Mouse (Mus musculus) midbrain, embryonic 14.5 days (tissue): ENCODE data around the gene B2m. TPM values are rescaled to one million over a fixed set of nuclear protein-coding genes. Genes with fewer than 3 reads are reported as not detected.

ENCODE experiments used
- ATAC-seq: fragments of 200-750 bp; cut with Nextera tagmentation; 2 replicates; pipeline ENCODE4 v1.8.0; 2017; ENCODE audit warnings: moderate number of reproducible peaks, moderate library complexity; ENCODE audit not compliant: low FRiP score, low TSS enrichment
- DNase-seq: peaks from one replicate; pipeline ENCODE4 v3.0.0-alpha.2; 2015
- H3K27ac ChIP-seq: fragments of 300-500 bp; sonication (generic); replicated peaks from 2 replicates; pipeline ENCODE4 v1.5.1; 2014; ENCODE audit warnings: mild to moderate bottlenecking, low read depth, low read length, moderate library complexity
- H3K27me3 ChIP-seq: fragments of 300-500 bp; sonication (generic); 2 replicates; pipeline ENCODE4 v1.6.1; 2014; ENCODE audit warnings: low read length, control low read depth, mixed read lengths; ENCODE audit not compliant: control insufficient read depth, insufficient read depth
- H3K36me3 ChIP-seq: fragments of 300-500 bp; sonication (generic); 2 replicates; pipeline ENCODE4 v1.6.1; 2014; ENCODE audit warnings: low read length, control low read depth; ENCODE audit not compliant: control insufficient read depth, insufficient read depth
- H3K4me1 ChIP-seq: fragments of 300-500 bp; sonication (generic); 2 replicates; pipeline ENCODE4 v1.6.1; 2014; ENCODE audit warnings: mild to moderate bottlenecking, antibody characterized with exemption, low read length, control low read depth; ENCODE audit not compliant: control insufficient read depth, insufficient read depth
- H3K4me2 ChIP-seq: fragments of 300-500 bp; sonication (generic); 2 replicates; pipeline ENCODE4 v1.6.1; 2014; ENCODE audit warnings: mild to moderate bottlenecking, low read length, moderate library complexity
- H3K4me3 ChIP-seq: fragments of 300-500 bp; sonication (generic); replicated peaks from 2 replicates; pipeline ENCODE4 v1.5.1; 2014; ENCODE audit warnings: low read depth, low read length
- H3K9ac ChIP-seq: fragments of 300-500 bp; sonication (generic); replicated peaks from 2 replicates; pipeline ENCODE4 v1.6.1; 2014; ENCODE audit warnings: mild to moderate bottlenecking, low read length, moderate library complexity
- H3K9me3 ChIP-seq: fragments of 300-500 bp; sonication (generic); 2 replicates; pipeline ENCODE4 v1.6.1; 2016; ENCODE audit warnings: low read length, control low read depth, mixed read lengths; ENCODE audit not compliant: control insufficient read depth
- WGBS: fragments of 180-500 bp; shearing (Covaris S2); extraction: QIAGEN DNeasy Blood & Tissue Kit; methylation state at CpG from one replicate; pipeline ENCODE4 v1.1.7; 2014; 5-methylcytosine and 5-hydroxymethylcytosine counted together
- polyA plus RNA-seq: library from polyadenylated mRNA; unstranded; fragments of >200 nt; fragmentation: Nextera tagmentation; extraction: Ambion mirVana; gene quantifications from 2 replicates; pipeline ENCODE4 v1.2.1, GENCODE M21; 2014

Gene B2m
- polyA plus RNA-seq, 1 experiment from 2014 or later = 114 TPM

DNA sequence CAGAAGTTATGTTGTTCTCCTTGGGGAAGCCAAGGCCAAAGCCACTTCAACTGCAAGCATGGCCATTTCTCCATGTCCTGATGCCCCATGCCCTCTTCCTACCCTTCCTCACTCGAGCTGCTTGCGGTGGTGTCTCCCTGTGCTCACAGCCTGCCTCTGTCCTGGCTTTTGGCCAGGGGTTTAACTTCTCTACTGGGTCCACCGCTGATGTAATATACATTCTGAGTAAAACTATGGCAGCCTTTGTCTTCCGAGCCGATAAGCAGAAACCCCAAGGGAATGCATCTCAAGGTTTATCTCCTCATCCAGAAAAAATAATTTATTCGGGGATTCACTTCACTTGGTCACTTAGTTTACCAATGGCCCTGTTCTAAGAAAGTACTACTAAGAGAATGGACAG lies 799 bp upstream of the B2m start:
- H3K9ac ChIP-seq = no peak overlapping the region
- 65% methylated on average over 6 of the region's 6 CpGs for WGBS
- no peaks in the 10 kb centered on the region for H3K9me3 ChIP-seq
- ATAC-seq (no peak), DNase-seq (peak; percentile 12)
- 0 out of 2 replicates have a peak, but pooled peaks cover 5% of the 10 kb centered on the region for H3K4me1 ChIP-seq
- no peak overlapping the region for H3K4me2 ChIP-seq
- H3K36me3 ChIP-seq = no peaks in the 10 kb centered on the region
- H3K27me3 ChIP-seq = no peaks in the 10 kb centered on the region
- no peak overlapping the region for H3K27ac ChIP-seq
- no peak overlapping the region for H3K4me3 ChIP-seq

DNA sequence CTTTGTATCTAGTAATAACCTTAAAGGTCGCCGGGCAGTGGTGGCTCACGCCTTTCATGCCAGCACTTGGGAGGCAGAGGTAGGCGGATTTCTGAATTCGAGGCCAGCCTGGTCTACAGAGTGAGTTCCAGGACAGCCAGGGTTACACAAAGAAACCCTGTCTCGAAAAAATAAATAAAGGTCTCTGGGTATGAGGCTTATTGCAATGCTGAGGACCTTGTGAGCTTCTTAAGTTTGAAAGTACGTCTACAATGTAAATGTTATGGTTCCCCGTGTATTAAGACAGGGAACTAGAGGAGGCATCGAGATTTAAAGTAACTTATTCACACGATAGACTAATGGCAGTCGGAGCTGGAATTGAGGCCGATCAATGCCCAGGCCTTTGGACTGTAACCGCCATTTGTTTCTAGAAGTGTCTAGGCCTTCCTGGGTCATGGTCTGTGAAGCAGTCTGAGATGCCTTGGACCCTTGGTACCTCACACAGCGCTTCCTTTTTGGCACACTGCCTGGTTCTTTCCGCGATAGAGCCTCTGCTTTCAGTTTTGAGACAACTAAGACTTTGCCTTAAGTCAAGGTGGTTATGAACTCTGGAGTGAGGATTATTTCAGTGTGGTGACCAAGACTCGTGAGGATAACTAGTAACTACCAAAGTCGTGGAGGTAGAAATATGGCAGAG lies 894 bp downstream of the B2m start:
- 35% methylated on average over 18 of the region's 18 CpGs for WGBS
- ATAC-seq = no peak
- DNase-seq = peak; percentile 35
- Histone ChIP-seq H3K4me2 (peak overlapping the region; percentile 95), H3K9ac (peak overlapping the region; percentile 63), H3K9me3 (no peaks in the 10 kb centered on the region), H3K27ac (no peak overlapping the region), H3K27me3 (no peaks in the 10 kb centered on the region), H3K4me1 (0 out of 2 replicates have a peak, but pooled peaks cover 5% of the 10 kb centered on the region), H3K4me3 (peak overlapping the region; percentile 62), H3K36me3 (no peaks in the 10 kb centered on the region)

DNA sequence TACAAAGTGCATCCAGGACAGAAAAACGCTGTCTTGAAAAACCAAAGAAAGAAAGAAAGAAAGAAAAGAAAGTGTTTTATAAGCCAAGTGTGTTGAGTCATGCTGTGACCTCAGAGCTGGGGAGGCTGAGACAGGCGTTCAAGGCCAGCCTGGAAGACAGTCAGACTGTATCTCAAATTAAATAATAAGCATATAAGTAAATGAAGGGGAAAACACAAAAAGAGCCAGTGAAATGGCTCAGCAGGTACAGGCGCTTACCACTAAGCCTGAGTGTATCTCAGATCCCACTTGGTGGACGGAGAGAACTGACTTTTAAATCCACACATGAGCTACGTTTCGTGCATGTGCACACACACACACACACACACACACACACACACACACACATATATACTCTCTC lies 1.8 kb downstream of the B2m start:
- Histone ChIP-seq H3K9ac (no peak overlapping the region), H3K4me2 (no peak overlapping the region), H3K9me3 (no peaks in the 10 kb centered on the region), H3K4me1 (0 out of 2 replicates have a peak, but pooled peaks cover 5% of the 10 kb centered on the region), H3K4me3 (no peak overlapping the region), H3K36me3 (no peaks in the 10 kb centered on the region), H3K27ac (no peak overlapping the region), H3K27me3 (no peaks in the 10 kb centered on the region)
- DNase-seq = no peak
- ATAC-seq = no peak
- WGBS = 95% methylated on average over 6 of the region's 6 CpGs

- WGBS = 89% methylated on average over 3 of the region's 3 CpGs
- Histone ChIP-seq H3K27ac (no peak overlapping the region), H3K4me2 (no peak overlapping the region), H3K9ac (no peak overlapping the region), H3K4me3 (no peak overlapping the region), H3K36me3 (no peaks in the 10 kb centered on the region), H3K4me1 (0 out of 2 replicates have a peak, but pooled peaks cover 5% of the 10 kb centered on the region), H3K9me3 (no peaks in the 10 kb centered on the region), H3K27me3 (no peaks in the 10 kb centered on the region)
- ATAC-seq (no peak), DNase-seq (no peak)
Observed at GRCm38 (mm10) chr2:122149716-122150115, 2.2 kb downstream of the B2m start.

- Histone ChIP-seq H3K9me3 (no peaks in the 10 kb centered on the region), H3K27ac (no peak overlapping the region), H3K36me3 (no peaks in the 10 kb centered on the region), H3K4me2 (no peak overlapping the region), H3K4me1 (0 out of 2 replicates have a peak, but pooled peaks cover 5% of the 10 kb centered on the region), H3K27me3 (no peaks in the 10 kb centered on the region), H3K9ac (no peak overlapping the region), H3K4me3 (no peak overlapping the region)
- ATAC-seq (no peak), DNase-seq (no peak)
- 97% methylated on average over 1 of the region's 1 CpGs for WGBS
Observed at GRCm38 (mm10) chr2:122151221-122151620, 3.7 kb downstream of the B2m start.

- DNase-seq = no peak
- Histone ChIP-seq H3K4me2 (no peak overlapping the region), H3K27me3 (no peaks in the 10 kb centered on the region), H3K4me1 (no peaks in the 10 kb centered on the region), H3K9me3 (no peaks in the 10 kb centered on the region), H3K4me3 (no peak overlapping the region), H3K36me3 (no peaks in the 10 kb centered on the region), H3K27ac (no peak overlapping the region), H3K9ac (no peak overlapping the region)
- no peak for ATAC-seq
- WGBS = 88% methylated on average over 3 of the region's 3 CpGs
Observed at GRCm38 (mm10) chr2:122152850-122153249, 5.4 kb downstream of the B2m start.

GRCm38 (mm10) chr2:122153681-122154365 lies 6.3 kb downstream of the B2m start:
- DNase-seq (no peak), ATAC-seq (no peak)
- H3K27ac ChIP-seq = no peak overlapping the region
- H3K9me3 ChIP-seq = no peaks in the 10 kb centered on the region
- no peaks in the 10 kb centered on the region for H3K27me3 ChIP-seq
- no peaks in the 10 kb centered on the region for H3K4me1 ChIP-seq
- H3K9ac ChIP-seq = no peak overlapping the region
- no peak overlapping the region for H3K4me3 ChIP-seq
- WGBS = 86% methylated on average over 6 of the region's 7 CpGs
- no peak overlapping the region for H3K4me2 ChIP-seq
- H3K36me3 ChIP-seq = no peaks in the 10 kb centered on the region

- Histone ChIP-seq H3K9me3 (no peaks in the 10 kb centered on the region), H3K27ac (no peak overlapping the region), H3K4me1 (no peaks in the 10 kb centered on the region), H3K9ac (no peak overlapping the region), H3K27me3 (no peaks in the 10 kb centered on the region), H3K36me3 (no peaks in the 10 kb centered on the region), H3K4me2 (no peak overlapping the region), H3K4me3 (no peak overlapping the region)
- 86% methylated on average over 2 of the region's 2 CpGs for WGBS
- DNase-seq (no peak), ATAC-seq (no peak)
Observed at GRCm38 (mm10) chr2:122154479-122154878, 7.0 kb downstream of the B2m start.

DNA sequence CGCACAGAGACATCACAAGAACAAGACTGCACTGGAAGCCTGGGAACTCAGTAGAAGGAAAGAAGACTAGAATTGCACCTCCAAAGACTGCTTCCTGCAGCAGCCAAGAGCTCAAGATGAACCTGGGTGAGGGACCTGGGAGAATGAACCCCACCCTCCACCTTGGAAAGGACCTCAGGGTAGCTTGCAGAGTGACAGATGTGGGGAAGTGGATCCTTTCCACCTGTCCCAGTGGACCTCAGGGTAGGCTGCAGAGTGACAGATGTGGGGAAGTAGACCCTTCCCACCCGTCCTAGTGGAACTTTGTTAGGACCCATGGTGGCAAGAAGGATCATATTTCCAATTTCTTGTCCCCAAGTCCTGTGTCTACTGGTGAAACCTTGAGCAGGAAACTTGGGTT lies 7.8 kb downstream of the B2m start:
- no peak for DNase-seq
- Histone ChIP-seq H3K9me3 (no peaks in the 10 kb centered on the region), H3K9ac (no peak overlapping the region), H3K4me3 (no peak overlapping the region), H3K4me1 (no peaks in the 10 kb centered on the region), H3K27ac (no peak overlapping the region), H3K27me3 (no peaks in the 10 kb centered on the region), H3K36me3 (no peaks in the 10 kb centered on the region), H3K4me2 (no peak overlapping the region)
- no peak for ATAC-seq
- 83% methylated on average over 2 of the region's 2 CpGs for WGBS
